Mouse (Mus musculus) central nervous system, embryonic 11.5 days (tissue): ENCODE measurements around the gene Plagl2. TPM values are rescaled to one million over a fixed set of nuclear protein-coding genes. Genes with fewer than 3 reads are reported as not detected.

Experiments
- polyA plus RNA-seq: library from polyadenylated mRNA; depleted of rRNA; stranded (reverse); fragments of >200 nt; gene quantifications from 2 replicates; pipeline ENCODE4 v1.2.3, GENCODE M21; 2012; rRNA removed

Plagl2 gene
- 19.4 and 23.4 TPM in 2 replicates for polyA plus RNA-seq

DNA sequence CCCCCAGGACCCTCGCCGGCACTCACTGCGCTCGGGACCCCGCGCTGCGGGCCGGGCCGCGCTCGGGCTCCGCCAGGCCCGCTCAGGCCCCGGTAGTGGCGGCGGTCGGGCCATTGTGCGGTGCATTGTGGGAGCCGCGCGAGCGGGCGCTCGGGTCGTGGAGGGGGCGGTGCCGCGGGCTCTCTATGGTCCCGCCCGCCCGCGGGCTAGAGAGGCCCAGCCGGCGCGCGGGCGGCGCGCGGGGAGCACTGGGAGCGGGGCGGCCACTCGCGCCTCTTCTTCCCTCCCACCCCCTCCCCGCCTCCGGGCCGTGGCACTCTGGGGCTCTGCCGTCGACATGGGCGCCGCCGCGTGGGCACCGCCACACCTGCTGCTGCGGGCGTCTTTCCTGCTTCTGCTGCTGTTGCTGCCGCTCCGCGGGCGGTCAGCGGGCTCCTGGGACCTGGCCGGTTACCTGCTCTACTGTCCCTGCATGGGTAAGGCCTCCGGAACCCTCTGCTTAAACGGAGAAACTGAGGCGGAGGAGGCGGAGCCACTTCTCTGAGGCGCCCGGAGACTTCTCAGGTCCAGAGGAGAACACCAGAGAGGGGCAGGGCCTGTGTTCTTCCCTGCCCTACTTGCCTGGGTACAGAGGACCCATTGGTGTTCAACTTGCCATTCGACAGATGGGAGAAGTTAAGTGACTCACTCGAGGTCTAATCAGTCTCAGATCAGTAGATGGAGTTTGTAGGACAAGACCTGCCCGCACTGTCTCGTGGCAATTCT lies at the start of gene Plagl2, which contains the start of gene Pofut1:
Plagl2 (minus strand) TSS at position 177 of the 765 bp plus-strand sequence.
Pofut1 (plus strand) TSS at position 284 of the 765 bp plus-strand sequence.

DNA sequence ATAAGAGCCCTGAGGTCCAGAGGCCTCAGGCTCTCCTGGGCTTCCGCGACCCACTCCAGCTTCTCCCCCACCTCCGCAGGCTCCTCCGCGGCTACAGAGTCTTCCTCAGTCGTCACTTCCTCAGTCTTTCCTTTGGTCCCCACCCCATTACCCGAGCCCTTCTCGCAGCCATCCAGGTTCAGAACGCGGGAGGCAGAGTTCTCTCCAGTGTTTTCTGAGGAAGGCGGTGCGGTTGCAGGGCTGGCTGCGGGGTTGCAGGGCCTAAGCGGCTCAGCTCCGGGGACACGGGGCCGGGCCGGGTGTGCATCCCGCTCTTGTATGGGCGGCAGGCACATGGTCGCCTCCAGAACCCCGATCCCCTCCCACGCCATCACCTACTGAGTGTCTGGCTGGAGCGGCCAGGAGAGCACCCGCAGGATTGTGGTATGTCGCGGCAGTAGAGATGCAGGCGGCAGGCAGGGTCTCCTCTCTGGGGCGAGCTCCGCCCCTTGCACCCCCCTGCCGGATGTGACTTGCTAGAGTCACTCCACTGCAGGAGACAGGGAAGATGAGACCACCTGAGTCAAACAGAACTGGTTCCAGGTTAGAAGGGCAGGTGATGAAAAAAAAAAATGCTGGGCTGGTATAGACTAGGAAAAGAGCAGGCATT lies 16.2 kb downstream of the Plagl2 start, which contains the start of gene Tspyl3:
Tspyl3 (minus strand) TSS at position 496 of the 649 bp plus-strand sequence.

Other genes with a start within 250 kb of the Plagl2 start
- gene Pdrg1, start 226.0 kb downstream of the Plagl2 start, polyA plus RNA-seq: 90.3 and 94.6 TPM in 2 replicates
- 3.6 and 3.8 TPM in 2 replicates for gene Xkr7, start 209.6 kb downstream of the Plagl2 start, polyA plus RNA-seq
- 6.1 and 8.5 TPM in 2 replicates for gene Ccm2l, start 175.5 kb downstream of the Plagl2 start, polyA plus RNA-seq
- gene Hck, start 133.0 kb downstream of the Plagl2 start, polyA plus RNA-seq: 1.5 and 2.2 TPM in 2 replicates
- 32.7 and 50.3 TPM in 2 replicates for gene Tm9sf4, start 80.1 kb downstream of the Plagl2 start, polyA plus RNA-seq
- gene Tspyl3, start 16.0 kb downstream of the Plagl2 start, polyA plus RNA-seq: 6.1 and 8.5 TPM in 2 replicates
- gene Pofut1, start 107 bp upstream of the Plagl2 start, polyA plus RNA-seq: 21.0 and 27.1 TPM in 2 replicates
- 18.0 and 23.2 TPM in 2 replicates for gene Kif3b, start 50.0 kb upstream of the Plagl2 start, polyA plus RNA-seq
- 31.1 and 39.3 TPM in 2 replicates for gene Asxl1, start 104.4 kb upstream of the Plagl2 start, polyA plus RNA-seq